Mouse (Mus musculus): ENCODE results near the gene Fuom.

The Fuom gene

GRCm38 (mm10) chr7:140098466-140098865, 3.8 kb downstream of the Fuom start:
- DNase-seq: no peak

- no peak for DNase-seq
Measured at GRCm38 (mm10) chr7:140096055-140096454, 6.2 kb downstream of the Fuom start.

- no peak for DNase-seq
Measured at GRCm38 (mm10) chr7:140095556-140095955, 6.7 kb downstream of the Fuom start.

- DNase-seq: no peak
Measured at GRCm38 (mm10) chr7:140094954-140095353, 7.3 kb downstream of the Fuom start.

GRCm38 (mm10) chr7:140092924-140093528, 9.2 kb downstream of the Fuom start, which contains the start of gene Prap1:
Gene Prap1, plus strand, starts transcription at chr7:140093395.
- DNase-seq: no peak

GRCm38 (mm10) chr7:140090601-140091000, 11.6 kb downstream of the Fuom start:
- DNase-seq: no peak

GRCm38 (mm10) chr7:140082242-140082678, 20.0 kb downstream of the Fuom start, which contains the start of gene Caly:
Gene Caly, minus strand, starts transcription at chr7:140082548.
- peak; percentile 77 for DNase-seq

- peak; percentile 47 for DNase-seq
Measured at GRCm38 (mm10) chr7:140081408-140082241, 20.6 kb downstream of the Fuom start.

- DNase-seq: peak; percentile 91
Measured at GRCm38 (mm10) chr7:140080503-140081156, 21.6 kb downstream of the Fuom start.

GRCm38 (mm10) chr7:140078711-140079110, 23.5 kb downstream of the Fuom start:
- DNase-seq: peak; percentile 76

GRCm38 (mm10) chr7:140077698-140078097, 24.5 kb downstream of the Fuom start:
- no peak for DNase-seq

- DNase-seq: no peak
Measured at GRCm38 (mm10) chr7:140070042-140070711, 32.1 kb downstream of the Fuom start.

GRCm38 (mm10) chr7:140067397-140067796, 34.8 kb downstream of the Fuom start:
- DNase-seq: no peak

GRCm38 (mm10) chr7:140063092-140063491, 39.1 kb downstream of the Fuom start:
- DNase-seq: peak; percentile 58

GRCm38 (mm10) chr7:140062307-140062706, 39.9 kb downstream of the Fuom start:
- DNase-seq: no peak

- no peak for DNase-seq
Measured at GRCm38 (mm10) chr7:140061832-140062130, 40.5 kb downstream of the Fuom start.

GRCm38 (mm10) chr7:140060936-140061831, 41.1 kb downstream of the Fuom start:
- DNase-seq: no peak

- DNase-seq: no peak
Measured at GRCm38 (mm10) chr7:140059601-140060000, 42.6 kb downstream of the Fuom start.

- DNase-seq: no peak
Measured at GRCm38 (mm10) chr7:140058528-140058927, 43.7 kb downstream of the Fuom start.

- DNase-seq: no peak
Measured at GRCm38 (mm10) chr7:140057413-140058407, 44.5 kb downstream of the Fuom start.

GRCm38 (mm10) chr7:140054124-140054523, 48.1 kb downstream of the Fuom start:
- no peak for DNase-seq

Measured in cerebellum, adult 11 months (tissue).